Mouse (Mus musculus) layer of hippocampus, adult 9-11 months (tissue): ENCODE results near the gene Taar2.

Experiments
- DNase-seq: peaks from one replicate; pipeline ENCODE4 v3.0.0; 2022

Taar2 gene

GRCm38 (mm10) chr10:23986419-23986818 is 48.0 kb downstream of the Taar2 start:
- DNase-seq, result no peak
